Mouse (Mus musculus) cerebellum, adult 11 months (tissue): Measurements from ENCODE around the gene Pwwp2a.
A peak's percentile ranks its signal among the peaks of the same experiment; 100 is the strongest.

ENCODE experiments used
- DNase-seq: peaks from one replicate; pipeline ENCODE4 v3.0.0; 2022

The Pwwp2a gene

DNA sequence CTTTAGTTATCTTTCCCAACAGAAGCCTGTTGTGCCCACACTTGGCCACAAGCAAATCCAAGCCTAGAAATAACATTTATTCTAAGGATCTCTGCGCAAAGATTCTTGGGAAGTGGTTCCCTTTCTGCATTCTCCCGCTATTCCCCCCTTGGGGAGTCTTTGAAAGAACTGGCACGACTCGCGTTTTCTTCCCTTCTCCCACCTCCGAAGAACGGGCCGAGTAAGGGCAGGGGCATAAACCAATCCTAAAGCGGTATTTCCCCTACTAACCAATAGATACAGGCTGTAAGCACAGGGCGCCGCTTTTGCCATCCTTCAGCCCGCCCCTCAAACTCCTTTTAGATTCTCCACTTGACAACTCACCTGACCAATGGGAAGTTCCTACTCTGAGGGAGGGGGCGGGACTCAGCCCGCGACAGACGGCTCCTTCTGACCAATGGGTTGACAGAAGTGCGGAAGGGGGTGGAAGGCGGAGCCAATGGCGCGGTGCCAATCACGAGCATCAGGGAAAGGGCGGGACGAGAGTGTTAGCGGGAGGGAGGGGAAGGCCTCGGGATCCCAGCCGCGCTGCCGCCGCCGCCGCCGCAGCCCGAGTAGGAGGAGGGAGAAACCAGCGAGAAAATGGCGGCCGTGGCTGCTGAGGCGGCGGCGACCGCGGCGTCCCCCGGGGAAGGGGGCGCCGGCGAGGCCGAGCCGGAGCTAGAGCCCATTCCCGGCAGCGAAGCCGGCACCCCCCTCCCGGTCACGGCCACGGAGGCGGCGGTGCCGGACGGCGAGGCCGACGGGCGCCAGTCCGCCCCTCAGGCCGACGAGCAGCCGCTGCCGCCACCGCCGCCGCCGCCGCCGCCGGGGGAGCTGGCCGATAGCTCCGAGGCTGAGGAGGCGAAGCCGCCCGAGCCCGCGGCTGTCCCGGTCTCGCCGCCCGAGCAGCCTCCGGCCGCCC is at the start of gene Pwwp2a:
Gene Pwwp2a, plus strand, starts transcription at position 527 of the 943 bp plus-strand sequence.
- DNase-seq, result peak; percentile 99

DNA sequence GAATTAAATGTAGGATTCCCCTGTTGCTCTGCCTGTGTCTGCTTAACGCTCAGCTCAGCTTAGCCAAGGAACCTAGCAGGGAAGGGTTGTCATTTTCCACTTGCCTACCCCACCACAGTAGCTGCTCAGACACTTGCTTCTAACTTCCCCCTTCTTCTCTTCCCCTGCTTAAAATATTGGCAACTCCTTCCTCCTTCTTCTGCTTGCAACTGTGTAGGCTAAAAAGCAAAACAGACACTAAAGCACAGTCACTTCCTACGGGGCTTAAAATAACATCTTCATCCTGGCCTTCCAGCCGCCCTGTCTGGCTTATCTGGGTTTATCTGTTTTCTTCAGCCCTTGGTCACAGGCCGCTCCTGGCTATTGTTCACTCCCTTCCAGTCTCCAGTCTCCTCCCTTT is 49.2 kb upstream of the Pwwp2a start:
- no peak for DNase-seq

DNA sequence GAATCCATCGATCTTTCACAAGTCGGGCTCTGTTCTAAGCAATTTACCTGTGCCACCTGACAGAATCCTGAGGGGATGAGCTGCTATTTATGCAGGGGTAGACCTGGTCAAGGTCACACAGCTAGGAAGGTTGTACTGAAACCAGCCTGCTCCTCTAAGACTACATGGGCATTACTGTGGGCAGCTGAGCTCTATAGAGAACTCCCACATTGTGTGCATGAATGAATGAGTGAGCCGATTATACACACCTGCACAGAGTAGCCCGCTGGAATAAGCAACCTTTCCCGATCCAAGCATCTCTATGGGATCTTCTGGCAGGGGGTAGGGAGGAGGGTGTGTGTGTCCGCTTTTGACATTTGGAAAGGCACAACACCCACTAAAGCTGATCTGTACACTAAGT is 48.6 kb upstream of the Pwwp2a start:
- DNase-seq, result no peak

DNA sequence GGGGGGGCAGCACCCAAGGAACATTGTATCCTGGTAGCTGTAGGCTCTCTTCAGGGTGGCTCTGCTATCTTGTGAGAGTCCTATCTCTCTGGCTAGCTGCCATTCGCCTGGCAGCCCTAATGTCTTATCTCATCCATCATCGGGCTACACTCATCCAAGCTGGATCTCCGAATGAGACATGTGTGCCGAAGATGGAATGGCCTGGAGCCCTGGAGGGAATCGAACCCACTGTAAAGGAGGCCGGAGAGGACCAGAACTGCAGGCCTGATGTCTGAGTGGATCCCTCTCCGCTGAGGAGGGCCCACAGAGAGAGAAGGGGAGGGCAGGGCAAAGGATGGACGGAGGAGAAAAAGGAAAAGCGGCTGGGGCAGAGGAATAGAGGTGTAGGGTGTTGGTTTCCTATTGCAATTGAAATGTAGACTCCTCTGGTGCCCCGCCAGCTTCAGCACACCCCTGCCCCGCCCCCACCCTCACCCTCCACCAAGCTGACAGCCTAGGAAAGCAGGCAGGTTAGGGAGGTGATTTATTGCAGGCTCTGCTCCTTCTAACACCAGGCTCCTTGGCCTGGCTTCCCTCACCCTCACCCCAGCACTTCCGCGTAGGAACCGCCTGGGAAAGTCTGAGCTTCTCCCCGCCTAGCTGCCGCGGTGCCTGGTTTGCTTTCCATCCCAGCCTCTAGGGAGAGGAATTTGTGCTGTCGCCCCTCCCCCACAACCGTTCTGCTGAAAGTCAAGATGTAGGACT is 48.0 kb upstream of the Pwwp2a start:
- DNase-seq, result no peak

DNA sequence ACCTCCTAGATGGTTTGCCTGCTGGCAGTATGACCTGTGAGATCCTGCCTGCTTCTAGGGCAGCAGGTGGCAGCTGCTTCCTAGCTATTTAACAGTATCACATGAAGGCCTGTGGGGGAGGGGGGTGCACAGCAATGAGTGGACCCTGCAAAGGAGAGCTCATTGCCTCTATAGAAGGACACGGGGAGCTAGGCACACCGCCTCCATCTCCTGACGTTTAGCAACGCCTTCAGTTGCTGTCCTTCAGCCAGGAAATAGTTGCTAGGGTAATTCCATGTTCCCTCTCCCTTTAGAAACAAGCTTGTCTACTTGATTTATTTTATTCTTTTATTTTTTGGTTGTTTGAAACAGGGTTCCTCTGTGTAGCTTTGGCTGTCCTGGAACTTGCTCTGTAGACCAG is 45.0 kb upstream of the Pwwp2a start:
- no peak for DNase-seq

DNA sequence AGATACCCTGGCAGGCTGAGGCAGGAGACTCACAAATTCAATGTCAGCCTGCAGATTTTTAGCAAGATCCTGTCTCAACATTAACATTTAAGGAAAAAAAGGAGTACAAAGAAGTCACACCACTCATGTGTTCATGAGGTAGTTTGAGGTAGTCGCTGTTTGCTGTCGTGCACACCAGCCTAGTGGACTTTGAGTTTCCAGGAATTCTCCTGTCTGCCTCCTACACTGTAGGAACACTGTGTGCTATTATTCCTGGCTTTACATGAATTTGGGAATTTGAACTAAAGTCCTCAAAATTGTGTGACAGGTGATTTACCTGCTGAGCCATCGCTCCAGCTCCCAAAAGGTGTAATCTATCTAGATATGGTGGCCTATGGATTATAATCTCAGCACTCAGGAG is 43.3 kb upstream of the Pwwp2a start:
- no peak for DNase-seq

DNA sequence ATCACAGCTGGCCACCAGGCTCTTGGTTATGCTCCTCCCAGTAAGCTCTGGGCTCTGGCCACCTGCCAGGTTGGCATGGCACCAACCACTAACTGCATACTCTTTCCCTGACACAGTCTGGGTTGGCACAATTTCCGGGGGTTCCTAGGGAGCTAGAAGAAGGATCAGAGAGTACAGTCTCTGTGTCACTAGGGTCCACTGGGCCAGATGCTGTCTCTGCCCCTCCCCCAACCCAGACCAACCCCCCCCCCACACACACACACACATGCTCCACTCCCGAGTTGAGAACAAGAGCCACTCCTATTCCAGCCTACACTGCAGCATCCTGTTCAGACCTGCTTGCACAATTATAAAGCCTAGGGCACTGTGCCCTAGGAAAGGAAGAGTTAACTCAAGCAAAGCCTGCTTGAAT is 38.6 kb upstream of the Pwwp2a start:
- no peak for DNase-seq

DNA sequence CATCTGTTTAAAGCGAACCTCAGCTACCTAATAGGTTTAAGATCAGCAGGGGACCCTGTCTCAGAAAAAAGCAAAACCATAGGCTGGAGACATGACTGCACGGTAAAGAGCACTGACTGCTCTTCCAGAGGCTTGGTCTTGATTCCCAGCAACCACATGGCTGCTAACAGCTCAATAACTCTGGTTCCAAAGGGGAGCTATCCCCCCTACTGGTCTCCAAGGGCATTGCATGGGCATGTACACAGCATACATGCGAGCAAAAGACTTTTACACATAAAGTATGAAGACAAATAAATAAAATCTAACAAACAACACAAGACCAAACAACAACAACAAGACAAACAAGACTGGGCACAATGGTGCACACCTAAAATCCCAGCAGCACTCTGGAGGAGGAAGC is 36.5 kb upstream of the Pwwp2a start:
- DNase-seq, result no peak

DNA sequence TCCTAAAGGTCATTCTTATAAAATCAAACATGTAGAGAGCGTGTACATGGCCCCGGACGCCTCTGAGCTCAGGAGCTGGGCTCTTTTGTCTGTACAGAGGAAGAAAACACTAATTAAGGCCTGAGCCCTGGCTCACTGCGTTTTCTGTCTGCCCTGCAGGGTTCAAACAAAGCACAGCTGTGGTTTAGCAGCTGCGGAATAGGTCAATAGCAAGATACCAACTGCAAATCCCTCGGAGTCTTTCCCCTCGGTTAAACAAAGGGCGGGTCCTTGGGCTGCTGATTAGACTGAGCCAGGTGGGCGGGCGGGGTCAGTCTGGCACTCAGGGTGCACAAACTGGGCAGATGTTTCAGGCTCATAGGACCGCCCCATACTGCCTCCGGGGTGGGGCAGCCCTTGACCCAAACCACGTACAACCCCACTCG is 28.7 kb upstream of the Pwwp2a start:
- no peak for DNase-seq

DNA sequence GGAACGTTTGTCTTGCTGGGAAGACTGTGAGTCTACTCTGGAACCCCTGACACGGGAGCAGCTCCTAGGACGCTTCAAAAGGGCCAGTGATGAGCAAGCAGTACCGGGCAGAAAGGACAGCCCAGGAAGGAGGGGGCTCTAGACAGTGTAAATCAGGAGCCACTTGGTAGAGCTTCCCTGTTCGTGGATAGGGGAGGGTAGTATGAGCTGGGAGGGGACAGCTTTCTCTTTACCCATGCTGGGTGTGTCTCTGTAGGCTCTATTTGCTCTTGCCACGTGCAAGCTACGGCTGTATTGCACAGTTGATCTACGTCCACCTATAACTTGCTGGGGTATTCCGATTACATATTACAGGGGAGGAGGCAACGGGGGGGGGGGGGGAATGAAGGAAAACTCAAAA is 25.3 kb upstream of the Pwwp2a start:
- no peak for DNase-seq

DNA sequence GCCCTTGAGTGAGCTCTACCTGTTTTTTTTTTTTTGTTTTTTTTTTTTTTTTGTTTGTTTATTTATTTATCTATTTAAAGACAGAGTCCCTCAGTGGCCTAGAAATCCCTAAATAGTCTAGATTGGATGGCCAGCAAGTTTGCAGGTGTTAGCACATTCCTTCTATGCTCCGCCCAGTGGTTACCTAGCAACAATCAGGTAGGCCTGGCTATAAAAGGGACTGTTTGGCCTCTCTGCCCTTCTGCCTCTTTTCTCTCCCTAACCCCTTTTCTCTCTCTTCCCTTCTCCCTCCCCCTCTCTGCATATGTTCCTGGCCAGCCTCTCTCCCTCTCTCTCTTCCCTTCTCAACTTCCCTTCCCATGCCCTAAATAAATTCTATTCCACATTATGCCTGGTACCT is 23.8 kb upstream of the Pwwp2a start:
- no peak for DNase-seq

DNA sequence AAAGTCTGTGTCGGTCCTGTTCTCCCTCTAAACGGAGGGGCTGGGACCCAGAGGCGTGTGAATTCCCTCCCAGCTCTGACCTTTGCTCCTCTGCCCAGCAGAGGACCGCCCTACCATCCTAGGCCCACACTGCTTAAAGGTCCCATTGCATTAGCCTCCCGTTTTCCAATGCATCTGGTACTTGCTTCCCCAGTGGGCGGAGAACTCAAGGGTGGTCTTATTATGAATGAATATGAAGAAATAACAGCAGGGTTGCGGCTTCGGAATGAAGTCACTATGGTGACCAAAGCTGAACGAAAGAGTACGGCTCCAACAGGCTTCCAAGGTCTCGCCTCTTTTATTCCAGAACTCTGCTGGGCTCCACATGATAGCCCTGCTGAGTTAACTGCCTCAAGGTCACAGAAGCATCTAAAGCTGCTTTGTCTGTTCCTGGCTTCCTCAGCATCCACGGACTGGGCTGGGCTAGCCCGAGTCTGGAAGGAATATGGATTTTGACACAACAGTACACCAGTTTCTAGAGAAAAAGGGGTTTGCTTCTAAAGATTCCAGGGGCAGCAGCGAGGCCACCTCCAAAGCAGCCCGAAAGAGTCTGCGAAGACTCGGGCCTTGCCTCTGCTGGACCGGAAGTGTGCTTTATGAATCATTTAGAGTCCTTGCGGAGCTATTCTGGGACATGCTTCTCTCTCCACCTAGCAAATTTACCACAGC is 14.6 kb upstream of the Pwwp2a start:
- no peak for DNase-seq

DNA sequence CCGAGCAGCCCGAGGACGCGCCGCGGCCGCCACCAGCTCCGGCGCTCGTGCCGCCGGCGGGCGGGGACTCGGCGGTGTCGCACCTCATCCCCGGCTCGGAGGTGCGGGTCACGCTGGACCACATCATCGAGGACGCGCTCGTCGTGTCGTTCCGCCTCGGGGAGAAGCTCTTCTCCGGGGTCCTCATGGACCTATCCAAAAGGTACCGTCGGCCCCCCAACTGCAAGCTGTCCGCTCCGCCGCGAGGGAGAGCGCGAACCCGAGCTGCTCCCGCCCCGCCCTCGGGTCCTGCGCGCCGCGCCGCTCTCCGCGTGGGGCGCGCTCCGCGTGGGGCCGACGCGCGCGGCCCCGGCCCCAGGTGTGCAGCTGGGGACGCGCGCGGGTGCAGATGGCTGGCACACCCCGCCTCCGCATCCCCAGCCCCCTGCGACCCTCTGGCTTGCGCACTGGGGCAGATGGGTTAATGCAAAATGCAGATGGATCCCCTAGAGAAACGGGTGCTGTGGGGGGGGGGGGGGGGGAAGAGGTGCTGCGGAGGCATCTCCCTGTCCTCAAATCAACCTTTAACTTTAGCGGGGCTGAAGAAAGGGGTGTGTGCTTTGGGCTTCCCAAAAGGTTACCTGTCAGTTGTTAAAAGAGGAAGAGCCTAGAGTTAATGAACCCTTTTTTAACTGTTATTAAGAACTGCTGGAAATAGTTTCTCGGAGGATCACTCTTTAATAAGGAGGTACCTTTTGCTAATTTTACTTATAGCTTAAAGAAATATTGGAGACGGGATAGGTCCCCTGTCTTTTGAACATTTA is 818 bp downstream of the Pwwp2a start:
- peak; percentile 64 for DNase-seq

DNA sequence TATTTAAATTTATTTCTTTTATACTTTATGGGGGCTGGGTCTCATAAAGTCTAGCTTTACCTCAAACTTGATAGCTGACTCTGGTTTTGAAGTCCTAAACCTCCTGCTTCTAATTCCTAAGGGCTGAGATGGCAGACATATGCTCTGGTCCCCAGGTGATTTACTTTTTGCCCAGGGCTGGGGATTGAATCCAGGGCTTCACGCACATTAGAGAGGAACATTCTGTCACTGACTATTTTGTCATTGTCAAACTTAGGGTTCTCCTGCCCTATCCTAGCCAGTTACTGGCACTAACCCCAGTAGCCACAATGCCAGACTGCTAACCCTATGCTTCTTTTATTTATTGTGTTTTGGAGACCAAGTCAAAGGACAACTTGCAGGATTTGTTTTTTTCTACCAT is 7.1 kb downstream of the Pwwp2a start:
- DNase-seq, result no peak

DNA sequence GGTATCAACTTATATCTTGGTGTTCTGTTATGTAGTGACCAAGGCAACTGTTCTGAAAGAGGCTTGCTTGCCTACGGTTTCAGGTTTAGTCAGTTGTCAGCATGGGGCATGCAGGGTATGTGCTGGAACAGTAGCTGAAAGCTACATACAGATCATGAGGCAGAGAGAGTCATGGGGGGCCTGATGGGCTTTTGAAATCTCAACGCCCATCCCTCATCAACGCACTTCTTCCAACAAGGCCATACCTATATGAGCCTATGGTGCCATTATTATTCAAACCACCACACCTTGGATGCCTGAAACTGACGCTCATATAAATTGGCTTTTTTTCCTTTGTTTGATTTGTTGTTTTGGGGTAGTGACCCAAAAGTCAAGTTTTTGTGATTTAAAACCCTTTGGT is 14.8 kb downstream of the Pwwp2a start:
- DNase-seq, result no peak

DNA sequence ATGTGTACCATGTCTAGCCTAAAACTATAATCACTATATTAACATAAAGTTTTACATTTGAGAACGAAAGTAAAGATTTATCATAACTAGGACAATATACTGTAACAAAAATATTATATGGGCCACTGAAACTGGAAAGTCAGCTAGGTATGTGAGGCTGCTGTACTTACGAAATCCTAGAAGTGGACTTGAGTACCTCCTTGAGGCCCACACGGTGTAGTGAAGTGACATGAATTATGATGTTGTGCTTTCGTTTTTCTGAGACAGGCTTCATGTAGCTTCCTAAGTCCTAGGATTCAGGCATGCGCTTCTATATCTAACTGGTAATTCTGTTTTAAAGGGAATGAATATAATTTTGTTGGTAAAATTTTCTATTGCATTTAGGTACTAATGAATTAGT is 16.8 kb downstream of the Pwwp2a start:
- DNase-seq, result no peak

DNA sequence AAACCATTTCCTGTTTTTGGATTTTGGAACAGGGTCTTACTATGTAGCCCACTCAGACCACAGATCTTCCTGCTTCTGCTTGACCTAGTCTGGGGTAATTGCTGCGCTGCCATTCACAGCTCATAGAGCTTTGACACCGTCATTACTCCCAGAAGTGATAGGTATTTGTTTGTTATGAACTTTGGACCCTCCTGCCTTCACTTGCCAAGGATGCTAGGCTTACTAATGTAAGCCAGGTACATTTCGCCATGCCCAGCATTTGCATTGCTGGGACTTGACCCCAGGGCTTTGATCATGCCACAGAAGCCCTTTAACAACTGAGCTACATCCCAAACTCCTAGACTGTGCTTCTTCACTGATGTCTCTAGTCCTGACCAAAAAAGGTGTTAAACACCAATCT is 18.5 kb downstream of the Pwwp2a start:
- no peak for DNase-seq

DNA sequence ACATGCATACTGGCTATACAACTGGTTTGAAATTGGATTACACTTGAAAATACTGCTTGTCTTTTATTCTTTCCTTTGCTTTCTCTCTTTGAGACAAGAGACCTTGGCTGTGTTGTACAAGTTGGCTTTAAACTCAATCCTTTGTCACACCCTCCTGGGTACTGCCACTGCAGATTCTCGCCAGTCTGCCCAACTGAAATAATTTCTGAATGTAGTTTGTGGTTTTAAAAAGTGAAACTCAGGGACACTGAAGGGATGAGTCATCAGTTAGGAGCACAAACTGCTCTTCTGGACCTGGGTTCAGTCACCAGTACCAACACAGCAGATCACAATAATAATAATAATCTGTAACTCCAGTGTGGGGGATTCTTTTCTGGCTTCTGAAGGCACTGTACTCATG is 21.8 kb downstream of the Pwwp2a start:
- no peak for DNase-seq

DNA sequence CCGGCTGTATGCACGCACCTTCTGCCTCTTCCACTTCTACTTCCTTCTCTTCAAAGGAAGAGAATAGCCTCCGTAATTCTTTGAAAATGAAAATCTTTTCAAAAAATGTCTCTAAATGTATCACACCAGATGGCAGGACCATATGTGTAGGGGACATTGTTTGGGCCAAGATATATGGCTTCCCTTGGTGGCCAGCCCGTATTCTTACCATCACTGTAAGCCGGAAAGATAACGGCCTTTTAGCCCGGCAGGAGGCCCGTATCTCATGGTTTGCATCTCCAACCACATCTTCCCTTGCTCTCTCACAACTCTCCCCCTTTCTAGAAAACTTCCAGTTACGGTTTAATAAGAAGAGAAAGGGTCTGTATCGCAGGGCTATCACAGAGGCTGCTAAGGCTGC is 24.0 kb downstream of the Pwwp2a start:
- DNase-seq, result peak; percentile 35

DNA sequence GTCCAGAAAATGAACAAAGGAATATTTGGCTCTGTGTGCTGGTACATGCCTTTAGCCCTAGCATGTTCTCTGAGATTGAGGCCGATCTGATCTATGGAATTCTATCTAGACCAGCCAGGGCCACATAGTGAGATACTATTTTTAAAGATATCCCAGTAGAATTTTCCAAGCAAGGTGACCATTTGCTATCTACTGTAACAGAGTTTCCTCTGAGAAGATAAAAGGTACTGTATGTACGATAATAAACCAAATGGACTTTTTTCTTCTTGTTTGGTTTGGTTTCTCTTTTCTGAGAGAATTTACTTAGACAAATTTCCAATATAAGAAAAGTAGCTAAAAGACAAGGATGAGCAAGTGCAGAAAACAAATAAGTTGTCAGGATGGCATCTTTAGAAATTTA is 26.6 kb downstream of the Pwwp2a start:
- no peak for DNase-seq

DNA sequence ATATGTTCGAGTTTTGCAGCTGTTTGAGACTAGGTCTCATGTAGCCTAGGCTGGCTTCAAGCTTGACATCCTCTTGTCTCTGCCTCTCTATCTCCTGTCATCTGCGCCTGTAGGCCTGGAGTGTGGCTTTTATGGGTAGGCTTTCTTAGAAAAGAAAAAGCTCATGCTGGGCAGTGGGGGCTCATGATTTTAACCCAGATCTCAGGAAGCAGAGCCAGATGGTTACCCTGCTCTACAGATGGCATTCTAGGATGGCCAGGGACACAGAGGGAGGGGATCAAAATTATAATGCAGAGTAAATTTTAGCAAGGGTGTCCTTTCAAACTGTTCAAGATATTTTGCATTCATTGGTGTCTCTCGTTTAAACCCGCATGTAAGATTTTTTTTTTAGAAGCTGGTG is 30.4 kb downstream of the Pwwp2a start:
- peak; percentile 52 for DNase-seq

DNA sequence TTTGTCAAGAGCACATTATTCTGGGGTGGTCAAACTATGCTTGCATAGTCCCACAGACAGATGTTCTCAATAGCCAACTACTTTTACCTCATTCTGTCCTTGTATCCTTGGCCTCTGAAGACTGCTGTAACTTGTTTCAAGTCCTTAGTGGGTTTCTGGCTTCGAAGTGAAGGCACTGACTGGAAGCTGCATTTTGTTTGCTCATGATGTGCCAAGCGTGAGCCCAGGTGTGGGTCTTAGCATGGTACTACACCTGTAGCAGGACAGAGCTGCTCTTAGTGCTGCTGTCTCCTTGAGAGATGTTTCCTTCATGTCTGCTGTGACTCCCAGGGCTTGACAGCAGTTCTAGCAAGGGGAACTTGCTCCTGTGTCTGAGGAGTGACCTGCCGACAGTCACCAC is 41.6 kb downstream of the Pwwp2a start:
- DNase-seq, result no peak

DNA sequence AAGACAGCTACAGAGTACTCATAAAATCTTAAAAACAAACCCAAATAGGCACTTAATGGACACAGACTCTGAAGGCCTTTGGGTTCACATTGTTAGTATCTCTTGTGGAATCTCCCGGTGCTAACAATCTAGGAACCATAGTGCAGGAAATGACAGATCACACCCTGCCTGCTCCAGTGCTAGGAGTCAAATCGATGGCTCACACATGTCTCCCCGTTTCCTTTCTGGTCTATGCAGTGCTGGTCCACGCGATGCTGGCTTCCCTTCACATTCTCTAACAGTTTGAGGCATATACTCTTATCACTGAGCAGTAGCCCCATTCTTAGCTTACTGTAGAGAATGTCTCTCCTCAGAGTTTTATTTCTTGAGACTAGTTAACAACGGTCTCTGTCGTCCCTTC is 46.0 kb downstream of the Pwwp2a start:
- DNase-seq, result no peak
